Mouse (Mus musculus) adrenal gland, postnatal 14 days (tissue): ENCODE results near the gene Ppp1r3c. TPM values are rescaled to one million over a fixed set of nuclear protein-coding genes. Genes with fewer than 3 reads are reported as not detected.

Experiments used
- total RNA-seq: library from RNA; stranded (reverse); gene quantifications from 2 replicates; pipeline ENCODE4 v1.2.3, GENCODE M21; 2021

Ppp1r3c gene
- total RNA-seq, 1 experiment from 2014 or later: 42.1 TPM

Other genes with a start within 250 kb of the Ppp1r3c start
- gene Hectd2, start 182.0 kb downstream of the Ppp1r3c start, total RNA-seq: 3.1 and 4.1 TPM in 2 replicates
- 111 and 124 TPM in 2 replicates for gene Tnks2, start 97.6 kb upstream of the Ppp1r3c start, total RNA-seq
- gene Fgfbp3, start 183.0 kb upstream of the Ppp1r3c start, total RNA-seq: 2.7 TPM in 2 replicates
- gene Btaf1, start 189.4 kb upstream of the Ppp1r3c start, total RNA-seq: 22.8 and 26.4 TPM in 2 replicates